ENCODE assay signal across 27 mouse cellular contexts in genomic region chr7:82182781-82183180, GRCm38 (mm10). TPM values are rescaled to one million over a fixed set of nuclear protein-coding genes. Genes with fewer than 3 reads are reported as not detected.
DNase-seq lines count a peak whose midpoint lies in the region; ATAC-seq and TF ChIP-seq lines count a peak whose summit lies in the region.
"Had no signal": no experiment of that assay in that cellular context is flagged by ENCODE, and none has a peak within 500 bp of the region (broad histone marks: within the 10 kb centered on the region; RNA-seq: fewer than 3 reads in every experiment).

No protein-coding gene starts in this region.

- no peak for ATAC-seq in heart, embryonic 12.5 days (ENCODE audit: insufficient number of reproducible peaks, low FRiP score)
- ATAC-seq: hindbrain, postnatal 0 days had no signal

- no peaks in the 10 kb centered on the region for H3K36me3 ChIP-seq in heart, embryonic 12.5 days
- H3K36me3 ChIP-seq: forebrain, embryonic 12.5 days; heart, embryonic 15.5 days; hindbrain, embryonic 10.5 days; liver, embryonic 15.5 days; stomach, embryonic 15.5 days had no signal

- no peak for TF ChIP-seq POLR2A in brain, embryonic 14.5 days (IDR thresholded peaks at IDR 0.05; ENCODE audit: borderline replicate concordance, extremely low read depth, insufficient read depth, insufficient read length, poor library complexity, severe bottlenecking)

- no peak for TF ChIP-seq CTCF in layer of hippocampus, adult 2 months (conservative IDR thresholded peaks at IDR 0.05)
- TF ChIP-seq CTCF in brain, embryonic 14.5 days (IDR thresholded peaks at IDR 0.05; ENCODE audit: borderline replicate concordance, extremely low read depth, insufficient read depth, insufficient read length) = no peak

- 34% methylated on average over 2 of the region's 2 CpGs for WGBS in heart, embryonic 12.5 days

- peak; percentile 50 for DNase-seq in heart, adult 11 months
- no peak for DNase-seq in layer of hippocampus, adult 2 months (ENCODE audit: low spot score in 2 of 2)
- no peak for DNase-seq in layer of hippocampus, postnatal 14 days (ENCODE audit: low spot score in 2 of 2)
- DNase-seq in Muller cell, postnatal 12 days (ENCODE audit: inconsistent ontology term) = peak; percentile 72
- DNase-seq in brain, embryonic 14.5 days (ENCODE audit: low read depth) = peak; percentile 17
- no peak for DNase-seq in cerebellum, adult 8-10 months
- DNase-seq: adrenal gland, postnatal 10 days; cerebellum, adult 9-11 months; gastrocnemius, adult 2 months; kidney, adult 11 months; left cerebral cortex, postnatal 4 days; liver; thymus, adult 2 months had no signal

- H3K9ac ChIP-seq in heart, embryonic 12.5 days = no peak overlapping the region
- H3K9ac ChIP-seq: forebrain, embryonic 12.5 days; heart, embryonic 15.5 days; liver, embryonic 15.5 days; stomach, embryonic 15.5 days had no signal

- H3K27ac ChIP-seq in heart, embryonic 12.5 days (ENCODE audit: poor library complexity, severe bottlenecking) = no peak overlapping the region
- H3K27ac ChIP-seq in layer of hippocampus, adult 2 months = 0 out of 2 replicates have a peak overlapping the region, but pooled peaks have one; percentile 18
- H3K27ac ChIP-seq: forebrain, embryonic 12.5 days; gastrocnemius, adult 2 months; heart, embryonic 15.5 days; hindbrain, embryonic 10.5 days; hindbrain, postnatal 0 days; kidney, postnatal 0 days; liver, embryonic 15.5 days; stomach, embryonic 15.5 days had no signal

- peaks cover 3% of the 10 kb centered on the region; the same call in 1 of the 2 replicates for H3K9me3 ChIP-seq in heart, embryonic 12.5 days (replicated peaks)
- H3K9me3 ChIP-seq: forebrain, embryonic 12.5 days; heart, embryonic 15.5 days; hindbrain, embryonic 10.5 days; liver, embryonic 15.5 days; stomach, embryonic 15.5 days had no signal

- no peak overlapping the region for H3K4me2 ChIP-seq in heart, embryonic 12.5 days
- H3K4me2 ChIP-seq: forebrain, embryonic 12.5 days; heart, embryonic 15.5 days; liver, embryonic 15.5 days; midbrain, embryonic 11.5 days; stomach, embryonic 15.5 days had no signal

- H3K4me3 ChIP-seq in heart, embryonic 12.5 days = no peak overlapping the region
- H3K4me3 ChIP-seq in layer of hippocampus, adult 2 months = no peak overlapping the region
- H3K4me3 ChIP-seq: forebrain, embryonic 12.5 days; gastrocnemius, adult 2 months; heart, embryonic 15.5 days; hindbrain, embryonic 10.5 days; liver, embryonic 15.5 days; stomach, embryonic 15.5 days had no signal

- no peaks in the 10 kb centered on the region for H3K27me3 ChIP-seq in heart, embryonic 12.5 days (replicated peaks)
- H3K27me3 ChIP-seq: forebrain, embryonic 12.5 days; heart, embryonic 15.5 days; liver, embryonic 15.5 days; stomach, embryonic 15.5 days had no signal

- H3K4me1 ChIP-seq in heart, embryonic 12.5 days (replicated peaks) = peaks cover under 1% of the 10 kb centered on the region; the same call in 1 of the 2 replicates
- H3K4me1 ChIP-seq: forebrain, embryonic 12.5 days; heart, embryonic 15.5 days; hindbrain, embryonic 10.5 days; liver, embryonic 15.5 days; stomach, embryonic 15.5 days had no signal

RNA-seq across cellular contexts. Expression of gene Sh3gl3, which starts 9.1 kb away (rescaled TPM):
- 5.4 and 6.4 TPM in 2 replicates for polyA plus RNA-seq in heart, embryonic 12.5 days (2016; fragmentation: Nextera tagmentation; extraction: Ambion mirVana)
- 10 to 100 TPM; 41.9 to 42.0 TPM for total RNA-seq in layer of hippocampus, adult 2 months (2021)
- total RNA-seq in layer of hippocampus, postnatal 14 days (2021) = 10 to 100 TPM; 61.8 to 68.6 TPM
- 28.3 and 37.9 TPM in 2 replicates for polyA plus RNA-seq in brain, embryonic 14.5 days (2012; rRNA removed)
- total RNA-seq: common myeloid progenitor, adult 5-6 weeks; granulocyte monocyte progenitor cell, adult 5-6 weeks; megakaryocyte progenitor cell, adult 5-6 weeks; monocyte, adult 5-6 weeks; neutrophil, adult 5-6 weeks had no signal

Comparison
In these comparisons a context has a peak if more than half of its experiments do, and no peak if none do; other contexts are left out.
1. DNase-seq: peak in heart, adult 11 months (single experiment), Muller cell, postnatal 12 days (single experiment) and brain, embryonic 14.5 days (single experiment); none in layer of hippocampus, adult 2 months (0 of 2), layer of hippocampus, postnatal 14 days (0 of 2) and cerebellum, adult 8-10 months (single experiment).